Mouse (Mus musculus) megakaryocyte, embryonic 14.5 days (primary cell): ENCODE measurements at regions not wholly inside any gene's neighbourhood (a gene's known extent, or its start where the extent isn't known, plus 50 kb on each side); places are given as distances from the start of the nearest gene placed in this dataset.

Experiments
- FLI1 ChIP-seq: IDR thresholded peaks from 2 replicates; pipeline ENCODE4 v1.6.1; 2012; ENCODE audit warnings: low read length, inconsistent platforms, mixed read lengths
- GATA1 ChIP-seq: IDR thresholded peaks from 3 replicates; pipeline ENCODE4 v1.6.1; 2012; ENCODE audit warnings: mixed read lengths, low read length, inconsistent platforms, borderline replicate concordance

DNA sequence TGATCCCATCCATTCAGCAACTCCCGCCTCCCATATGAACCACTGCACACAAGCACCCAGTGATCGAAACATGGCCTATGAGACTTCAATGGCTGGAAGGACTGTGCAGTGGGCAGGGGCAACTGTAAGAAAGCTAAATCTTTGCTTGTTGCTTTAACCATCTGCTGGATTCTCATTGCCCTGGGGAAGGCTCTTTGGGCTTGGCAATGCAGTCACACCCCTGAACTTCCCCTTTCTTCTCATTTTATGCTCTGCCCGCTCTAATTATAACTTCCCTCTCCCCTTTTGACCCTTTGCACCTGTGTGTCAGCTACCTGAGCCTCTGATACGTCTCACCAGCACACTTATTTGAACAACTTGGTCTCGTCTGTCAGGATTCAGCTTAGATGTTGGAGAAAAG lies 70.6 kb downstream of the S1pr1 start:
- TF ChIP-seq FLI1 (no peak), GATA1 (no peak)
